Mouse (Mus musculus): ENCODE measurements at regions not wholly inside any gene's neighbourhood (a gene's known extent, or its start where the extent isn't known, plus 50 kb on each side); places are given as distances from the start of the nearest gene placed in this dataset.
"Not testable (repeated sequence)": the region's sequence is repeated elsewhere in the genome, so short reads cannot be mapped to it uniquely, and the experiment has no call there.

- no peak for DNase-seq
These were observed 56.5 kb downstream of the Gm8797 start for GRCm38 (mm10) chr3:5806947-5807575.

- DNase-seq: no peak
These were observed 60.5 kb downstream of the Gm8797 start for GRCm38 (mm10) chr3:5811071-5811590.

GRCm38 (mm10) chr3:5820243-5820642 lies 69.6 kb downstream of the Gm8797 start:
- not testable (repeated sequence) for DNase-seq

- peak; percentile 100 for DNase-seq
These were observed 109.6 kb downstream of the Gm8797 start for GRCm38 (mm10) chr3:5860237-5860636.

- no peak for DNase-seq
These were observed 119.8 kb downstream of the Gm8797 start for GRCm38 (mm10) chr3:5870407-5870806.

- no peak for DNase-seq
These were observed 128.5 kb downstream of the Gm8797 start for GRCm38 (mm10) chr3:5879113-5879512.

- DNase-seq: no peak
These were observed 166.9 kb downstream of the Gm8797 start for GRCm38 (mm10) chr3:5917536-5917935.

GRCm38 (mm10) chr3:5950243-5950642 lies 199.6 kb downstream of the Gm8797 start:
- not testable (repeated sequence) for DNase-seq

GRCm38 (mm10) chr3:5989011-5989645 lies 238.5 kb downstream of the Gm8797 start:
- DNase-seq: not testable (repeated sequence)

GRCm38 (mm10) chr3:6004423-6004822 lies 253.8 kb downstream of the Gm8797 start:
- no peak for DNase-seq

GRCm38 (mm10) chr3:6018749-6019148 lies 268.1 kb downstream of the Gm8797 start:
- no peak for DNase-seq

GRCm38 (mm10) chr3:6041325-6041724 lies 290.7 kb downstream of the Gm8797 start:
- DNase-seq: not testable (repeated sequence)

GRCm38 (mm10) chr3:6049472-6050045 lies 299.0 kb downstream of the Gm8797 start:
- no peak for DNase-seq

GRCm38 (mm10) chr3:6051901-6052300 lies 301.3 kb downstream of the Gm8797 start:
- DNase-seq: no peak

GRCm38 (mm10) chr3:6083855-6084254 lies 333.2 kb downstream of the Gm8797 start:
- DNase-seq: no peak

GRCm38 (mm10) chr3:6087267-6087666 lies 336.7 kb downstream of the Gm8797 start:
- DNase-seq: no peak

GRCm38 (mm10) chr3:6093931-6094330 lies 343.3 kb downstream of the Gm8797 start:
- DNase-seq: no peak

GRCm38 (mm10) chr3:6094410-6094809 lies 343.8 kb downstream of the Gm8797 start:
- not testable (repeated sequence) for DNase-seq

GRCm38 (mm10) chr3:6100863-6101262 lies 350.3 kb downstream of the Gm8797 start:
- DNase-seq: no peak

GRCm38 (mm10) chr3:6102866-6103265 lies 352.3 kb downstream of the Gm8797 start:
- no peak for DNase-seq

GRCm38 (mm10) chr3:6106659-6107058 lies 356.1 kb downstream of the Gm8797 start:
- DNase-seq: no peak

GRCm38 (mm10) chr3:6107377-6108155 lies 357.0 kb downstream of the Gm8797 start:
- DNase-seq: no peak

GRCm38 (mm10) chr3:6118721-6119120 lies 368.1 kb downstream of the Gm8797 start:
- no peak for DNase-seq
